Mouse (Mus musculus): ENCODE data around the gene Nck2.

DNA sequence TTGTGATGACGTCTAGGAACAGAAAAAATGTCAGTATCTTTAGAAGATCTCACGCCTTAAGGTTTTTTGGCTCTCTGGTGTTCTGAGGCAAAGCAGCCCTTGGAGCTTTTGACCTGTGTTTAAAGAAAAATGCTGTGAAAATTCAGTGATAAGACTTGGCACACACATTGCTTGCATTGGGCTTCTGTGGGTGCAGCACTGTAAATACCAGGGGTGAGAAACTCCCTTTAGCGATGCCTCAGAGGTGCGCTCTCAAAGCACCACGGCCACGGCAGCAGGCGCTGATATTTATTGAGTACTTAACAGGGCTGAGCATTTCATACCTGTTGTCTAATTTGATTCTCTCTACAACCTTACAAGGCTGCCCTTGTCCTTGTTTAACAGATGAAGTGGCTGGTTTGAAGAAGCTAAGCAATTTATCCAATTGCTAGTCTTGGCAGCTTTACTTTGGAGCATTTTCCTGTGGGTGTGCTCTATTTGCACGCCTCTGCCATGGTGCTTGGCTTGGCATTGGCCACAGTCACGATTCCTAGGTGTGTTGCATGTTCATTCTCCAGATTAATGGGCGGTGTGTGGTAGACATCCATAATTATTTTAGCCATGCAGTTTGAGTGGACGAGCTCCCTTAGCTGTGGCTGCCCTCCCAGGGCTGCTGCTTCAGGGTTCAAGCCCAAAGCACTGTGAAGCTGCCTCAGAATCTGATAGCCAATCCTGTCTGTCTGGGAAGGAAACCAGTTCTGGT, 19.7 kb downstream of the Nck2 start:
- TF ChIP-seq CTCF (IDR thresholded peaks at IDR 0.05; ENCODE audit: low read depth, low read length) (no peak), POLR2A (IDR thresholded peaks at IDR 0.05; ENCODE audit: borderline replicate concordance, low read depth, low read length) (no peak)
